Mouse (Mus musculus): ENCODE measurements around the gene Rbfox1.

DNA sequence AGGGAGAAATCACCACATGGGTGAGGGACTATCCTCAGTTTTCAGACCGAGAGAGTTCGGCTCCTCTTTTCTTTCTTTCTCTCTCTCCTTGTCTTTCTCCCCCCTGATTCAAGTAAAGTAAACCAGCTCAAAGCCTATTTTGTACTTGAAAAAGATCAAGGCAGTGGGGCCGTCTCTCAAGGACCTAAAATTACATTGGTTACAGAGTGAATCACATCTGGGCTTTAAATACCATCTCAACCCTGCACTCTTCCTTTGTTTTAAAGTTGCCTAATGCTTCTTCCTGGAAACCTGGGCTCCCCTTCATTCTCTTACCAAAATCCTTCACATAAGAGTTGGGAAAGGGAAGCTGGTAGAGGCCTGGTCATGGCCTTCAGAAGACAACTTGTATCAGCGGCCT lies 1267.2 kb downstream of the Rbfox1 start:
- no peak for TF ChIP-seq CTCF (IDR thresholded peaks at IDR 0.05; ENCODE audit: low read depth)
- TF ChIP-seq EP300 (optimal IDR thresholded peaks at IDR 0.05) = no peak
